Mouse (Mus musculus): ENCODE measurements around the gene Dip2c. TPM values are rescaled to one million over a fixed set of nuclear protein-coding genes. Genes with fewer than 3 reads are reported as not detected.

Dip2c gene
- polyA plus RNA-seq, 1 experiment from 2014 or later = 6.1 TPM

DNA sequence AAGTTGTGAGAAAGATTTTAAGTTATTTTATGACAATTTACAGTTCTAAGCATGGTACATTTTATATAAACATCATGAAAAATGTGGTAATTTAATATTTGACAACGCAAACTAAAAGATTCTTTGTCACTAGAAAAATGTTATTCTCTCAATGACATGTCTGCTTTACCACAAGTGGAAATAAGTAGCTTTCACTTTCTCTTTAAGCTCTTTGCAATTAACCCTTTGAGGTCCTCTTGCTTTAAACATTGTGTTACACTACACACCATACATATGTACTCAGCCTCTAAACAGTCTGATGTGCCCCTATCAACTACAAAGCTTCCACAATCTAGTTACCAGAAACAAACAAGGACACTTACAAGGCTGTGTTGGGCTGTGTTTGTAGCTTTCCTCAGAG lies 153.6 kb downstream of the Dip2c start:
- Histone ChIP-seq H3K9me3 (replicated peaks; ENCODE audit: control insufficient read depth, low read length) (no peaks in the 10 kb centered on the region), H3K4me3 (ENCODE audit: low read depth, low read length) (no peak overlapping the region), H3K27ac (replicated peaks; ENCODE audit: low read depth, low read length) (no peak overlapping the region), H3K9ac (replicated peaks; ENCODE audit: low read length) (no peak overlapping the region), H3K36me3 (replicated peaks; ENCODE audit: control insufficient read depth, insufficient read depth, low read depth, low read length) (no peaks in the 10 kb centered on the region), H3K4me1 (ENCODE audit: control insufficient read depth, insufficient read depth, low read length) (no peaks in the 10 kb centered on the region), H3K27me3 (ENCODE audit: control insufficient read depth, insufficient read depth, low read length) (no peaks in the 10 kb centered on the region), H3K4me2 (ENCODE audit: low read depth, low read length) (no peak overlapping the region)
- WGBS = 93% methylated on average over 1 of the region's 1 CpGs
- DNase-seq (ENCODE audit: low spot score) (no peak), ATAC-seq (replicated peaks; ENCODE audit: insufficient number of reproducible peaks, low FRiP score, low TSS enrichment, low read depth) (no peak)

DNA sequence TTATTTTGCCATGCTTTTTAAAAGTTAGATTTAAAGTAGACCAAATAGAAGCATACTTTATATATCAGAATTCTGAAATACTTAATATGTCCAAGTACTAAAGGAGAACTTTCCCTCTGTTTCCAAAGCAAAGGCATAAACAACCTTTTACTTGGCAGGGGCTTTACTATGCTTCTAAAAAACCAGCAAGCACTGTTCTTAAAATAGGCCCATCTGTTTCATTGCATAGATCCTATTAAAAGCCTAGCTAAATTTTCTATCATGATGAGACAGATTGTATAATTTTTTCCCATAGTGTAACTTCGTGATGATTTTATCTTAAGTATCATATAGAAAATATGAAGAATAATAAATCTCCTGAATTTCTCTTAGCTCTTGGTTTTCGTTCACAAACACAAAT lies 154.4 kb downstream of the Dip2c start:
- Histone ChIP-seq H3K36me3 (replicated peaks; ENCODE audit: control insufficient read depth, insufficient read depth, low read depth, low read length) (no peaks in the 10 kb centered on the region), H3K4me1 (ENCODE audit: control insufficient read depth, insufficient read depth, low read length) (no peaks in the 10 kb centered on the region), H3K9me3 (replicated peaks; ENCODE audit: control insufficient read depth, low read length) (no peaks in the 10 kb centered on the region), H3K4me2 (ENCODE audit: low read depth, low read length) (no peak overlapping the region), H3K9ac (replicated peaks; ENCODE audit: low read length) (no peak overlapping the region), H3K27ac (replicated peaks; ENCODE audit: low read depth, low read length) (no peak overlapping the region), H3K4me3 (ENCODE audit: low read depth, low read length) (no peak overlapping the region), H3K27me3 (ENCODE audit: control insufficient read depth, insufficient read depth, low read length) (no peaks in the 10 kb centered on the region)
- no peak for ATAC-seq (replicated peaks; ENCODE audit: insufficient number of reproducible peaks, low FRiP score, low TSS enrichment, low read depth)
- WGBS = 93% methylated on average over 2 of the region's 2 CpGs
- DNase-seq (ENCODE audit: low spot score) = no peak

DNA sequence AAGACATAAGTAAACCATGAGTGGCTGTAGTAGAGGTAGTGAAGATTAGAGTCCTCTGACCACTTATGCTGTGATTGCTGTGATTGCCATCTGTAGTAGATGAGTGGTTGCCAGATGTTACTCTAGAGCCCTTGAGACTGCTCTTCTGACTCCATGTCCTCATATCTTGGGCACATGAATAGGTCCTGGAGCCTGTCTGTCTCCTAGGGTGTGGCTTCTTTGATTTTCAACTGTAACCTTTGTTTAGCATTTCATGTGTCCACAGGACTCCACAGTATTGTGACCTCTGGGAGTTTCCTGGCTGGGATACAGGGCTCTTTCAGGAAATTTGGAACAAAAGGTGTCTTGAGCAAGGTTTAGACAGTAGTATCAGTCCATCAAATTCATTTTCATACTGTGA lies 155.1 kb downstream of the Dip2c start:
- Histone ChIP-seq H3K4me1 (ENCODE audit: control insufficient read depth, insufficient read depth, low read length) (no peaks in the 10 kb centered on the region), H3K9me3 (replicated peaks; ENCODE audit: control insufficient read depth, low read length) (no peaks in the 10 kb centered on the region), H3K4me3 (ENCODE audit: low read depth, low read length) (no peak overlapping the region), H3K36me3 (replicated peaks; ENCODE audit: control insufficient read depth, insufficient read depth, low read depth, low read length) (no peaks in the 10 kb centered on the region), H3K9ac (replicated peaks; ENCODE audit: low read length) (no peak overlapping the region), H3K4me2 (ENCODE audit: low read depth, low read length) (no peak overlapping the region), H3K27me3 (ENCODE audit: control insufficient read depth, insufficient read depth, low read length) (no peaks in the 10 kb centered on the region), H3K27ac (replicated peaks; ENCODE audit: low read depth, low read length) (no peak overlapping the region)
- DNase-seq (ENCODE audit: low spot score) (no peak), ATAC-seq (replicated peaks; ENCODE audit: insufficient number of reproducible peaks, low FRiP score, low TSS enrichment, low read depth) (no peak)

DNA sequence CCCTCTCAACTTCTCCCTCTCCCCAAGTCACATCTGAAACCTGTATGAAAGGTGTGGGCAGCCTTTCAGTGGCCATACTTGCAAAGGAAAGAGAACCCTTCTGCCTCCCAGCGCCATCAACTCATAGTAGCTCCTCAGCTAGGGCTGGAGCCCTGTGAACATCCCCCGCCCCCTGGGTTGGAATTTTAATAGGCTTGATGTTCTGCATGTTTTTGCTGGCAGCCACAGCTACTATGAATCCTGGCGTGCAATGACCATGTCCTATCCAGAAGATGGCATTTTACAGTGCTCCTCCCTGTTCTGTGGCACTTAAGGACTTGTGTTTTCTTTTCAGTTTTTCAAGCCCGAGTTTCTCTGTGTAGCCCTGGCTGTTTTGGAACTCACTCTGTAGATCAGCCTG lies 166.7 kb downstream of the Dip2c start:
- Histone ChIP-seq H3K4me1 (ENCODE audit: control insufficient read depth, insufficient read depth, low read length) (no peaks in the 10 kb centered on the region), H3K27ac (replicated peaks; ENCODE audit: low read depth, low read length) (no peak overlapping the region), H3K4me2 (ENCODE audit: low read depth, low read length) (no peak overlapping the region), H3K9me3 (replicated peaks; ENCODE audit: control insufficient read depth, low read length) (no peaks in the 10 kb centered on the region), H3K36me3 (replicated peaks; ENCODE audit: control insufficient read depth, insufficient read depth, low read depth, low read length) (no peaks in the 10 kb centered on the region), H3K27me3 (ENCODE audit: control insufficient read depth, insufficient read depth, low read length) (no peaks in the 10 kb centered on the region), H3K4me3 (ENCODE audit: low read depth, low read length) (no peak overlapping the region), H3K9ac (replicated peaks; ENCODE audit: low read length) (no peak overlapping the region)
- 86% methylated on average over 4 of the region's 4 CpGs for WGBS
- no peak for DNase-seq (ENCODE audit: low spot score)
- ATAC-seq (replicated peaks; ENCODE audit: insufficient number of reproducible peaks, low FRiP score, low TSS enrichment, low read depth) = no peak

DNA sequence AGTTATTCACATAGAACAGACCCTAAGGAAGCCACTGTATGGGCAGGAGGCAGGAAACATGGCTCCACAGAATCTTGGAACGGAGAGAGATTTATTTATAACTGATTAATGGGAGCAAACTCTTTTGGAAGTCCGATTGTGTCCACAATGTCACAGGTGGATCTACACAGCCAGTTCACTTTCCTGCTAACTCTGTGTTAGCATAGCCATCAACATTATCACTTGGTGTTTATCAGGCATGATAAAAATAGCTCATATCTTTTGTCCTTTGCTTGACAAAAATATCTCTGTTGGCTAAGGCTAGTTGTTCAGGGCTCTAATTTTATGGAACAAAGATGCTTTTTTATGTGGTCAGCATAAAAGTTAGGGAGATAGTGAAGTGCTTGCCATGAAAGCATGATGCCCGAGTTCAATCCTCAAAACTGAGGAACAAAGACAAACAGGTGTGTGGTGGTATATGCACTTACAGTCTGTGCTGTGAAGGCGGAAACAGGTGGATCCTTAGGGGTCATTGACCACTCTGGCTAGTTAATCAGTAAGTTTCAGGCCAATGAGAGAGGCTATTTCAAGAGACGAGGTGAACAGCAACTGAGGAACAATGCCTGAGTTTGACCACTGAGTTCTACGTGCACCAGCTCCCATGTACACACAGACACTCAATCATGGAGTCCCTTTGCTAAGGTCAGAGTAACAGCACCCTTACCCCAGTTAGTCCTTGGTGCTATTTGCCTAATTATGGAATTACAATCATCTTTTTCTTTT lies 169.4 kb downstream of the Dip2c start:
- no peak overlapping the region for H3K27ac ChIP-seq (replicated peaks; ENCODE audit: low read depth, low read length)
- H3K4me2 ChIP-seq (ENCODE audit: low read depth, low read length) = no peak overlapping the region
- DNase-seq (ENCODE audit: low spot score) = no peak
- 88% methylated on average over 6 of the region's 6 CpGs for WGBS
- no peaks in the 10 kb centered on the region for H3K27me3 ChIP-seq (ENCODE audit: control insufficient read depth, insufficient read depth, low read length)
- H3K9me3 ChIP-seq (replicated peaks; ENCODE audit: control insufficient read depth, low read length) = no peaks in the 10 kb centered on the region
- no peak for ATAC-seq (replicated peaks; ENCODE audit: insufficient number of reproducible peaks, low FRiP score, low TSS enrichment, low read depth)
- H3K9ac ChIP-seq (replicated peaks; ENCODE audit: low read length) = no peak overlapping the region
- H3K36me3 ChIP-seq (replicated peaks; ENCODE audit: control insufficient read depth, insufficient read depth, low read depth, low read length) = no peaks in the 10 kb centered on the region
- H3K4me3 ChIP-seq (ENCODE audit: low read depth, low read length) = no peak overlapping the region
- H3K4me1 ChIP-seq (ENCODE audit: control insufficient read depth, insufficient read depth, low read length) = no peaks in the 10 kb centered on the region

DNA sequence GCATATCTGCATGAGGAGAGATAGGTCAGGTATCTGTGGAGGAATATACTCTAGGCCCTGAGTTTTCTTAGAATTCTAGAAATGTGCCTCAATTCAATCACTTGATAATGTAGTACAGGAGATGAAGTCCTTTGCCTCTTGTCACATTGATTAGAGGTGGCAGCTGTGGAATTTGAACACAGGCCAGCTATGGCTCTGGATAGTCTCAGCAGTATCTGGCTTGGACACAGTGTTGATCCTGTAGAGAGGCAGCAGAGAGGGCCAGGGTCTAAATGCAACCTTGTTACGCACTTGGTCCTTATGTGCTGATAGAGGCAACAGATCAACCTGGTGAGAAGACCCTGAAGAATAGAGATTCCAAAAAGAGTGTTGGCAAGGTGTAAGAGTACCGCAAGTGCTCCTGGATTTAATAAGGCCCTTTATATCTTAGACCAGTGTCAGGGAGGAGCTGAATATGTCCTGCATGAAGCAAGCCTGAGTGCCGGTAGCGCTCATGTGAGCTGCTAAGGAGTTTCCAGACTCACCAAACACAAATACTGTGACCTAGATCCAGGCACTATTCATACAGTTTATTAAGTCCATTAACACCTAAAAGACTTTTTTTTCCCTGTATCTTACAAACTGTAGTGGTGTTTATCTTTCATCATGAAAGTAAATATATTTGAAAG lies 170.3 kb downstream of the Dip2c start:
- no peak overlapping the region for H3K4me2 ChIP-seq (ENCODE audit: low read depth, low read length)
- H3K36me3 ChIP-seq (replicated peaks; ENCODE audit: control insufficient read depth, insufficient read depth, low read depth, low read length) = no peaks in the 10 kb centered on the region
- H3K27me3 ChIP-seq (ENCODE audit: control insufficient read depth, insufficient read depth, low read length) = no peaks in the 10 kb centered on the region
- WGBS = 95% methylated on average over 4 of the region's 4 CpGs
- H3K9ac ChIP-seq (replicated peaks; ENCODE audit: low read length) = no peak overlapping the region
- no peak overlapping the region for H3K27ac ChIP-seq (replicated peaks; ENCODE audit: low read depth, low read length)
- H3K9me3 ChIP-seq (replicated peaks; ENCODE audit: control insufficient read depth, low read length) = no peaks in the 10 kb centered on the region
- DNase-seq (ENCODE audit: low spot score) = no peak
- no peaks in the 10 kb centered on the region for H3K4me1 ChIP-seq (ENCODE audit: control insufficient read depth, insufficient read depth, low read length)
- no peak for ATAC-seq (replicated peaks; ENCODE audit: insufficient number of reproducible peaks, low FRiP score, low TSS enrichment, low read depth)
- H3K4me3 ChIP-seq (ENCODE audit: low read depth, low read length) = no peak overlapping the region

DNA sequence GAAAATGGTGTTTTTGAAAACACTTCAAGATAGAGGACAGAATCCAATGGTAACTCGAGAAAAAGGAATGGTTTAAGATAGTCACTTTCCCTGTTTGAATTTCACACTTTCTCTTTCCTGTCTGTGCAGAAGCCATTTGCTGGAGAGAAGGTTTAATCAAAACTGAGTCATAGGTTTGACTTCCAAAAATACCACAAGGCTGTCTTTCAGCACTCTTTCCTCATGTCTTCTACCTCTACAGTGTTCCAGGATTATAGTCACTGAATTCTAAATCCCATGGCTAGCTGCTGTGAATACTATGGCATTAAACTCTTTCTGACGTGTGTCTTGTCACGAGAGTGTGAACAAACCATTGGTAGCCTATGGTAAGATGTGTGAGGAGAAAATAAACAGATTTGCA lies 173.9 kb downstream of the Dip2c start:
- no peak overlapping the region for H3K4me2 ChIP-seq (ENCODE audit: low read depth, low read length)
- no peaks in the 10 kb centered on the region for H3K4me1 ChIP-seq (ENCODE audit: control insufficient read depth, insufficient read depth, low read length)
- WGBS = 85% methylated on average over 3 of the region's 3 CpGs
- DNase-seq (ENCODE audit: low spot score) (no peak), ATAC-seq (replicated peaks; ENCODE audit: insufficient number of reproducible peaks, low FRiP score, low TSS enrichment, low read depth) (no peak)
- H3K4me3 ChIP-seq (ENCODE audit: low read depth, low read length) = no peak overlapping the region
- no peaks in the 10 kb centered on the region for H3K36me3 ChIP-seq (replicated peaks; ENCODE audit: control insufficient read depth, insufficient read depth, low read depth, low read length)
- H3K9ac ChIP-seq (replicated peaks; ENCODE audit: low read length) = no peak overlapping the region
- H3K9me3 ChIP-seq (replicated peaks; ENCODE audit: control insufficient read depth, low read length) = no peaks in the 10 kb centered on the region
- no peak overlapping the region for H3K27ac ChIP-seq (replicated peaks; ENCODE audit: low read depth, low read length)
- H3K27me3 ChIP-seq (ENCODE audit: control insufficient read depth, insufficient read depth, low read length) = no peaks in the 10 kb centered on the region

DNA sequence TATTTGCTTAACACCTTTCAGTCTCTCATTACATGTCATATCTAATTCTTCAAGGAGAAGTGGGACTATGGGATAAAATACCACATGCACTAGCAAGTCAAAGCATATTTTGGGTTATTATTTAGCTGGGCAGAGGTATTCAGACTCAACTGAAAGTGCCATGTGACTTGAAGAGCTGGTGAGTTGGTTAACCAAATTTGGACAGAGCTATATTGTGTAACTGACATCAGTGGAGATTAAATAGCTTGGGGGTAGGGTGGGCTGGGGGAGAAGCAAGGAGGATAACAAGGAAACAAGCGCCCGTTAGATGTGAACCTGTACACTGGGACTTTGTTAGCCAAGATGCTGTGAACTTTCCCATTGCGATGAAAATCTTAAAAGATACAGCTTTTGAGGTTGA lies 175.6 kb downstream of the Dip2c start:
- no peak for ATAC-seq (replicated peaks; ENCODE audit: insufficient number of reproducible peaks, low FRiP score, low TSS enrichment, low read depth)
- no peaks in the 10 kb centered on the region for H3K9me3 ChIP-seq (replicated peaks; ENCODE audit: control insufficient read depth, low read length)
- no peaks in the 10 kb centered on the region for H3K4me1 ChIP-seq (ENCODE audit: control insufficient read depth, insufficient read depth, low read length)
- no peak overlapping the region for H3K9ac ChIP-seq (replicated peaks; ENCODE audit: low read length)
- no peak for DNase-seq (ENCODE audit: low spot score)
- 78% methylated on average over 3 of the region's 3 CpGs for WGBS
- no peak overlapping the region for H3K4me2 ChIP-seq (ENCODE audit: low read depth, low read length)
- no peak overlapping the region for H3K27ac ChIP-seq (replicated peaks; ENCODE audit: low read depth, low read length)
- no peaks in the 10 kb centered on the region for H3K27me3 ChIP-seq (ENCODE audit: control insufficient read depth, insufficient read depth, low read length)
- H3K36me3 ChIP-seq (replicated peaks; ENCODE audit: control insufficient read depth, insufficient read depth, low read depth, low read length) = no peaks in the 10 kb centered on the region
- H3K4me3 ChIP-seq (ENCODE audit: low read depth, low read length) = no peak overlapping the region

Measured in embryonic facial prominence, embryonic 11.5 days (tissue).